In genomic region chr9:73965322-73965915, GRCm38 (mm10) we compare ENCODE assay signal across 13 mouse cellular contexts. TPM values are rescaled to one million over a fixed set of nuclear protein-coding genes. Genes with fewer than 3 reads are reported as not detected.
DNase-seq lines count a peak whose midpoint lies in the region; ATAC-seq and TF ChIP-seq lines count a peak whose summit lies in the region.
"Had no signal": no experiment of that assay in that cellular context is flagged by ENCODE, and none has a peak within 500 bp of the region (broad histone marks: within the 10 kb centered on the region; RNA-seq: fewer than 3 reads in every experiment).

No protein-coding gene starts in this region.

- WGBS in cerebellum, adult 2 months = 6% methylated on average over 9 of the region's 9 CpGs
- WGBS in kidney, adult 2 months = 38% methylated on average over 9 of the region's 9 CpGs
- WGBS in kidney, embryonic 16.5 days = 57% methylated on average over 9 of the region's 9 CpGs
- WGBS in intestine, embryonic 15.5 days = 49% methylated on average over 9 of the region's 9 CpGs

- no peak for TF ChIP-seq CTCF in cerebellum, adult 2 months (IDR thresholded peaks at IDR 0.05; ENCODE audit: borderline replicate concordance, insufficient read depth, low read depth, low read length)
- TF ChIP-seq CTCF in kidney, adult 2 months (conservative IDR thresholded peaks at IDR 0.05; ENCODE audit: insufficient read depth, insufficient read length, low read depth, low read length) = no peak

- H3K4me1 ChIP-seq in cerebellum, adult 2 months (ENCODE audit: control insufficient read depth, insufficient read depth, low read length) = peaks cover 6% of the 10 kb centered on the region; the same call in 1 of the 2 replicates
- peaks cover 2% of the 10 kb centered on the region; the same call in 1 of the 2 replicates for H3K4me1 ChIP-seq in kidney, adult 2 months (ENCODE audit: control insufficient read depth, insufficient read depth, low read length)
- H3K4me1 ChIP-seq in kidney, embryonic 16.5 days (ENCODE audit: insufficient read depth, low read length) = peaks cover 7% of the 10 kb centered on the region; the same call in 1 of the 2 replicates
- peaks cover 7% of the 10 kb centered on the region; the same call in 1 of the 2 replicates for H3K4me1 ChIP-seq in intestine, embryonic 15.5 days (replicated peaks)

- H3K9ac ChIP-seq in kidney, embryonic 16.5 days (replicated peaks; ENCODE audit: low read length) = no peak overlapping the region
- no peak overlapping the region for H3K9ac ChIP-seq in intestine, embryonic 15.5 days
- H3K9ac ChIP-seq: embryonic facial prominence, embryonic 15.5 days; limb, embryonic 12.5 days had no signal

- peak overlapping the region; percentile 64 for H3K4me3 ChIP-seq in cerebellum, adult 2 months (replicated peaks; ENCODE audit: insufficient read depth, low read depth, low read length)
- H3K4me3 ChIP-seq in kidney, adult 2 months (ENCODE audit: insufficient read depth, low read depth, low read length) = no peak overlapping the region
- no peak overlapping the region for H3K4me3 ChIP-seq in kidney, embryonic 16.5 days (ENCODE audit: low read length)
- H3K4me3 ChIP-seq in intestine, embryonic 15.5 days (replicated peaks) = no peak overlapping the region
- H3K4me3 ChIP-seq: embryonic facial prominence, embryonic 15.5 days; limb, embryonic 12.5 days; myocyte had no signal

- ATAC-seq in kidney, embryonic 16.5 days (ENCODE audit: low FRiP score, low TSS enrichment) = no peak
- no peak for ATAC-seq in megakaryocyte progenitor cell, adult 5-6 weeks (replicated peaks; ENCODE audit: poor library complexity)
- no peak for ATAC-seq in intestine, embryonic 15.5 days

- no peaks in the 10 kb centered on the region for H3K9me3 ChIP-seq in kidney, embryonic 16.5 days (ENCODE audit: low read length)
- H3K9me3 ChIP-seq in intestine, embryonic 15.5 days = no peaks in the 10 kb centered on the region
- H3K9me3 ChIP-seq: embryonic facial prominence, embryonic 15.5 days; limb, embryonic 12.5 days had no signal

- peak; percentile 61 to 69 for DNase-seq in cerebellum, adult 2 months
- DNase-seq in cerebellum, adult 11 months = no peak
- peak; percentile 58 for DNase-seq in kidney, adult 2 months
- DNase-seq in urinary bladder, postnatal 14 days (ENCODE audit: low spot score) = peak; percentile 9
- no peak for DNase-seq in urinary bladder, adult 2 months (ENCODE audit: low spot score)

- no peaks in the 10 kb centered on the region for H3K27me3 ChIP-seq in cerebellum, adult 2 months (ENCODE audit: control insufficient read depth, insufficient read depth, low read length)
- no peaks in the 10 kb centered on the region for H3K27me3 ChIP-seq in kidney, adult 2 months (replicated peaks; ENCODE audit: control insufficient read depth, insufficient read depth, low read length)
- peaks cover 17% of the 10 kb centered on the region for H3K27me3 ChIP-seq in kidney, embryonic 16.5 days (ENCODE audit: insufficient read depth, low read length)
- H3K27me3 ChIP-seq in intestine, embryonic 15.5 days (replicated peaks) = no peaks in the 10 kb centered on the region

- H3K27ac ChIP-seq in cerebellum, adult 2 months (ENCODE audit: insufficient read depth, low read length) = peak overlapping the region; percentile 71
- H3K27ac ChIP-seq in kidney, adult 2 months (ENCODE audit: insufficient read depth, low read depth, low read length) = no peak overlapping the region
- no peak overlapping the region for H3K27ac ChIP-seq in kidney, embryonic 16.5 days (ENCODE audit: low read length)
- H3K27ac ChIP-seq in intestine, embryonic 15.5 days = no peak overlapping the region
- H3K27ac ChIP-seq: embryonic facial prominence, embryonic 15.5 days; limb, embryonic 12.5 days had no signal

- H3K36me3 ChIP-seq in kidney, adult 2 months (ENCODE audit: control insufficient read depth, insufficient read depth, low read length) = no peaks in the 10 kb centered on the region
- H3K36me3 ChIP-seq in kidney, embryonic 16.5 days (ENCODE audit: insufficient read depth, low read length) = no peaks in the 10 kb centered on the region
- no peaks in the 10 kb centered on the region for H3K36me3 ChIP-seq in intestine, embryonic 15.5 days
- H3K36me3 ChIP-seq: embryonic facial prominence, embryonic 15.5 days; limb, embryonic 12.5 days had no signal

- no peak overlapping the region for H3K4me2 ChIP-seq in kidney, embryonic 16.5 days (replicated peaks; ENCODE audit: low read depth, low read length)
- no peak overlapping the region for H3K4me2 ChIP-seq in intestine, embryonic 15.5 days (replicated peaks)
- H3K4me2 ChIP-seq: embryonic facial prominence, embryonic 15.5 days; limb, embryonic 12.5 days had no signal

- no peak for TF ChIP-seq POLR2A in cerebellum, adult 2 months (IDR thresholded peaks at IDR 0.05; ENCODE audit: borderline replicate concordance, insufficient read depth, low read length)
- no peak for TF ChIP-seq POLR2A in kidney, adult 2 months (IDR thresholded peaks at IDR 0.05; ENCODE audit: low read depth, low read length)

RNA-seq across cellular contexts. Expression of gene Unc13c, which starts 3.3 kb away (rescaled TPM):
- polyA plus RNA-seq in cerebellum, adult 2 months (2012; rRNA removed) = 41.2 TPM in 2 replicates
- polyA plus RNA-seq in kidney, adult 2 months (2012; rRNA removed) = 0.18 and 0.28 TPM in 2 replicates
- polyA plus RNA-seq in kidney, embryonic 16.5 days (2015; fragmentation: Nextera tagmentation; extraction: Ambion mirVana) = 0.41 and 0.59 TPM in 2 replicates
- 1.2 and 1.5 TPM in 2 replicates for polyA plus RNA-seq in urinary bladder, adult 2 months (2012; rRNA removed)
- not detected in 2 replicates for total RNA-seq in megakaryocyte progenitor cell, adult 5-6 weeks (2015)
- not detected in 2 replicates for total RNA-seq in megakaryocyte progenitor cell, adult 5-6 weeks (2017)
- 0.16 and 0.20 TPM in 2 replicates for polyA plus RNA-seq in intestine, embryonic 15.5 days (2015; fragmentation: Nextera tagmentation; extraction: Ambion mirVana)
- total RNA-seq: granulocyte monocyte progenitor cell, adult 5-6 weeks; MEL had no signal

Comparison
In these comparisons a context has a peak if more than half of its experiments do, and no peak if none do; other contexts are left out.
1. DNase-seq: peak in cerebellum, adult 2 months (2 of 2), kidney, adult 2 months (single experiment) and urinary bladder, postnatal 14 days (single experiment); none in cerebellum, adult 11 months (single experiment) and urinary bladder, adult 2 months (single experiment).
2. RNA of gene Unc13c, which starts 3.3 kb away (polyA plus RNA-seq): 41.2 TPM in cerebellum, adult 2 months; 1.2 to 1.5 TPM in urinary bladder, adult 2 months, 0.41 to 0.59 TPM in kidney, embryonic 16.5 days, 0.18 to 0.28 TPM in kidney, adult 2 months and 0.16 to 0.20 TPM in intestine, embryonic 15.5 days; every median in the first group is over 10 times any median in the second.